Mouse (Mus musculus): ENCODE measurements around the gene Tmem237.

Tmem237 gene

DNA sequence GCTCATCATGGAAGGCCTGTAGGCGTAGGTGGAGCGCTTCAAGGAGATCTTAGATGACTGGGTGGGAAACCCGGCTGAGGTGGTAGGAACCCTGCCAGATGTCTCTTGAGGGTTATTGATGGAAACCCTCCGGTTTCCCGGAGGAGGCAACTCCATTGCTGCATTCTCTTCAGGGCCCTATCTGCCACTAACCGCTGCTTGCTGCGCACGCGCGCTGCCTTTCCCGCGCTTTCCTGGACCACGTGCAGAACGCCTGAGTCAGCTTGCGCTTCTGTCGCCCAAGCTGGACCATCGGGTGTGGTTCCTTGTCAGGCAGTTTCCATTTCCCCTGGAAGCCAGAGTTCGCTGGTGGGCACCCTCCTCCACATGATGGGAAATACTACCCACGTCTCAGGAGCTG is 25.5 kb downstream of the Tmem237 start, which contains the start of gene C2cd6:
Gene C2cd6 (minus strand): TSS at position 196 of the 400 bp plus-strand sequence.
- no peak for DNase-seq

DNA sequence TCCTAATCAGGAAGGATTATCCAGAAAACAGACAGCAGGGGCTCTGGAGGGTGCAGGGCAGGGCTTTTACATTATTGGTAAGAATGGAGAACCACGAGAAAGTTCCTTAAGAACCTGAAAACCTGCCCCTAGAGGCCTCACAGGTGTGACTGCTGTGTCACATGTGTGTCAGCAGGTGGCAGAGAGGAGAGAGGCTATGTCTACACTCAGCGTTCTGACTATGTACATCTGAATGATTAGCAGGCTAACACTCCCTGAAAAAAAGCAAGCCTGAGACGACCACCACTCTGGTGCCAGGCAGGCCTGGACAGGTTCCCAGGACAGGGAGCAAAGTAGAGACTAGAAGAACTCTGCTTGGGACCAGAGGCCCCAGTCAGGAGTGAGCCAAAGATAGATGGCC is 49.3 kb downstream of the Tmem237 start:
- no peak for DNase-seq

DNA sequence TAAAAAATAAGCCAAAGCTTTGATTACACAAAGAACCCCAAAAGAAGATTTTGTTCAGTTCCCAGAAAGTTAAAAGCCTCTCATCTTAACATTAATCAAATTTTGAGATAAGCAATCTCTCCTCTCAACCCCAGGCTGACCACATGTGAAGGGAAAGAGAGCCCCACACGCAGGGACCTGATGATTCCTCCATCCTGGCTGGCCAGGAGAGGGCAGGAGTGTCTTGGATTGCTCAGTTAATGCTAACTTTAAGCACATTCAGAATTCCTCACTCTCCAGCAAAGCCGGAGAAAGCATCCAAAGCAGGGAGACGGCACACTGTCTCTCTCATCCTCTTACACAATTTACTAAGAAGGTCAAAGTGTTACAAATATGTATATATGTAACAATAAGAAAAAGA is 52.2 kb downstream of the Tmem237 start:
- peak; percentile 4 to 14 for DNase-seq

DNA sequence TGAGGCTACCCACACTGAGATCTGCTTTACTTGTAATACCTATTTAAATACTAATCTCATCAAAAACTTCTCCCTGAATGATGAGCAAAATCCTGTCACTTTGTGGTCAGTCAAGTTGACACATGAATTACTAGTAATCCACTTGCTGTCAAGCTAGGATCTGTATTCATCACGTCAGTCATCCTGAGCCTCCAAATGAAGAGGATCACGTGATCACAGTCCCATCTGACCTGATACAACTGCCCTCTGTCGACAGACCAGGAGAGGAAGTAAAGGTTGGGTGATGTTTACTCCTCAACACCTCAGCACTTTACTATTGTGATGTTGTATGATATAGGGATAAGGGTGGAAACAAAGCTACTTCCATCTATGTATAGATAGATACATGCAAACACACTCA is 56.5 kb downstream of the Tmem237 start:
- DNase-seq: no peak

DNA sequence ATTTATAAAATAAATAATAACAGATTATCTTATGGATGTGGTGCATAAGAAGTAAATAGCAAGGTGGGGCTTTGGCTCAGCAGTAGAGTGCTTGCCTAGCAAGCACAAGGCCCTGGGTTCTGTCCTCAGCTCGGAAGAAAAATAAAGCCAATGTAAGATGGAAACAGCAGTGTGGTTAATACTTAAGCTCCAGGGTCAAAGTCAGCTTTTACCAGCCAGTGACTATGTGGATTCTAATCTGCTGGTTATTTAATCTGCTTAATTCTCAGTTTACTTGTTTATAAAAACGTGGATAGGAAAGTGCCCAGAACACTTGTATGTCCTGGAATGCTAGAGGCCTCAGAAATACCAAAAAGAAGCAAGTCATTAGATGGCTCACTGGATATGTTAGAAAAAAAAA is 63.3 kb downstream of the Tmem237 start:
- DNase-seq: no peak

DNA sequence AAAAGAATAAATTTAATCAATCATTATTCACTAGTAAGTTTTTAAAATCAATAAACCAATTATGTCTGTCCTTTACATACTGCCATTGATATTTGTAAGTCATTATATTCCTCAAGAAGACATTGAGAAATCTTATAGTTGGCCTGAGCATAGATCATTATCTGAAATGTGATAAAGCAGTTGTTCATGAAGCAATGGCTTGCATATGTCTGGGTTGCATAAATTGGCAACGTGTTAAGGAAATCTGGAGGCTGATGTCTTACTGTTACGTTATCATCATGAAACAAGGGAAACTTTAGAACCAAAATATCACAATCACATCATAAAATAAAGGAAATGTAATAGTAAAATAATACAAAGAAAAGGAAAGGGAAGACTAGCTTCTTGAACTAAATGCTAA is 68.9 kb downstream of the Tmem237 start:
- DNase-seq: no peak

All from cerebellum, postnatal 36 days (tissue).